Mouse (Mus musculus) inflammation-experienced regulatory T-cells, adult 6 months (primary cell): ENCODE measurements around the gene Aoc1. TPM values are rescaled to one million over a fixed set of nuclear protein-coding genes. Genes with fewer than 3 reads are reported as not detected.

Source experiments
- ATAC-seq: one replicate; pipeline ENCODE4 v1.8.0; 2017
- polyA plus RNA-seq, 3 experiments: library from polyadenylated mRNA; unstranded; fragments of 100-300 nt; shearing (Covaris generic); gene quantifications; one replicate each; pipeline ENCODE4 v1.2.1; 2017

The Aoc1 gene
- polyA plus RNA-seq, 3 experiments from 2014 or later: not detected

DNA sequence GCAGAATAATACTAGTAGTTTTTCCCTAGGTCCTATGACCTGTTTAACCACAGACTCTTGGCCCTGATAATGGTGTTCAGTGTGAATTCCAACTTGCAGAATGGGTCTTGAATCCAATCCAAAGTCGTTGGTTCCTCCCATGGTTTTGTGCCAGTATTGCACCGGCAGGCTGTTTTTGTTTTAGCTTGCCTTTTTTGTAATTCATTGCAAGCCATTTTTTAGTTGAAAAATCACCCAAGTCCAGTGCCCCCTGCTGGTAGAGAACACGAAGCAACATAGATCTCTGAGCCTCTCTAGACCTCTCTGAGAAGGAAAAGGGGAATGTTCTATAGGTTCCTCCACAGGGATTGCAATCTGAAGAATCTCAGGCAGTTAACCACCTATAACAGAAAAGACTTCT lies 39.3 kb downstream of the Aoc1 start:
- ATAC-seq: no peak

DNA sequence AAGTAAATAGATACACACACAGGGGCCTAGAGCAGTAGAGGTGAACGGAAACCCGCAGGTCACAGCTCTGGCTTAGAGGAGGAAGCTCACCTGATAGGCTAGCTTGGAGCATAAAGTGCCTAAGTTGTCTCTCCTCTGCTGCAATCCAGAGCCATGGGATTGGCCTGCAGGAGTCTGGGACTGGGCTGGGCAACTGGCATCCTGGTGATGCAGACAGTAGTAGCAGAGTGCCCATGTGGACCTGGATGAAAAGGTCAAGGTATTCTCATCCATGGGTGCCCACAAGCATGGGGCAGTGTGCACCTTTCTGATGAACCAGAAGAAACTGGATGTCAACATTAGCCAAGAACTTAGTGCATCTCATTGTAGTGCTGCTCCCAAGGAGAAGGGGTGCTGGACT lies 40.9 kb downstream of the Aoc1 start:
- no peak for ATAC-seq

DNA sequence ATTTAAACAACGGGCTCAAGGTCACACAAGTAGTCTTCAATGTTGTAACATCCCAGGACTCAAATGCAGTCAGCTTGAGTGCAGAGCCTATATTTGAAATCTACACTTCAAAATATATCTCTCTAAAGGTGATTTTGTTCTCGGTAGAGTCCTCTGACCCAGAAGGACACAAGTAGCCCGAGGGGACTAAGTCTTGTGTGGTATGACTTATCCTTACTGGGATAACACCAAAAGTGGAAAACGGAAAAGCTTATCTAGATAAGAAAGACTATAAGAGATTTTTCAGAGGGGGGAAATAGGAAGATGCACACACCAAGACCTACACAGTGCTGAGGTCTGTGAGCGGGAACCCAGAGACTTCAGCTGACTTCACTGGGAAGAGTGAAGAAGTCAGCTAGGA lies 56.9 kb downstream of the Aoc1 start, which contains the start of gene 1600015I10Rik:
Gene 1600015I10Rik (plus strand): TSS at position 301 of the 400 bp plus-strand sequence.
- no peak for ATAC-seq

DNA sequence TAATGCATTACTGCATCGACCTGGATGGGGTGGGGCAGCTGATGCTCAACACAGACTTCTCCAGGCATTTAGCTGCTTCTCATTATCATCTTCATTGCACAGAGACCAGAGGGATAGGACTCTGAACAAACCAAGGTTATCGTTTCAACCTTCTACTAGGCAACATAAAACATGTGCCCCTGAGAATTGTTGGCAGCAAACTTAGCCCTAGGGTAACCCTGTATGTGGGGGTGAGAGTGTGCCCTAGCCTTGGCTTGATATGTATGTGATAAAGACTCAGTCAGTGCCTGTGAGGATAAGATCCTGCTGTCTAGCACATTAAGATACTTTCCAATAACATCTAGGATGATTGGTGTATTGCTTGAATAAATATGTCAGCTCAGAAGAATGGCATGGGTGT lies 76.9 kb downstream of the Aoc1 start:
- no peak for ATAC-seq

DNA sequence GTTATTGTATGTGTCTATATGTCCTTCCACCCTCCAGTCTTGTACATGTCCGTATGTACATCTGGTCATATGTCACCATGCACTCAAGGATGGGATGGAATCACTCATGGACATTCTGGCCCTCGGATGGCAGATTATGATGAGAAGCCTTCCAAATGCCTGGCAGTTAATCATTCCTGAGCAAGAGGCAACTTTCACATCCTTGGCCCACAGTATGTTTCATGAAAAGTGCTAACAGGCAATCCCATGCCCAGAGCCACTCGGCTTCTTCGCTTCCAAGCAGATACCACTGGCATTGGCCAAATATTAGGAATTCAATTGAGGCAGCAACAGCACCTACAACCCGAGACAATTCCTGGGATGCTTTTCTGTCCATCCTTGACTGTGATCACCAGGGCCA lies 78.0 kb downstream of the Aoc1 start:
- no peak for ATAC-seq

DNA sequence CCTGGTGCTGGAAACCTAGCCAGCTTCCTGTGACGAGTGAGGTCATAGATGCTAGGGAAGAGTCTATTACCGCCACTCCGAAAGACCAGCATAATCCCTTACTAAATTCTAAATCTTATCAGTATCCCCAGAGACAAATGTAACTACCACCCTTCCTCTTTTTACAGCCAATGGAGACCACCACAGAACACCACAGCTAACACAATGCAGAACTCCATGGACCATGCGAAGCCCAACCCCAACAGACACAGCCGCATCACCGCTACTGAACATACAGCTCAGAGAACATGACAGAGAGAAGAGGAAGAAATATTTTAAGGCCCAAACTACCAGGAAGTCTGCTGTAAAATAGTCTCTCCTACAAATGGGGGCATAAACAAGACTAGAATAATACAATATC lies 78.9 kb downstream of the Aoc1 start:
- ATAC-seq: no peak

DNA sequence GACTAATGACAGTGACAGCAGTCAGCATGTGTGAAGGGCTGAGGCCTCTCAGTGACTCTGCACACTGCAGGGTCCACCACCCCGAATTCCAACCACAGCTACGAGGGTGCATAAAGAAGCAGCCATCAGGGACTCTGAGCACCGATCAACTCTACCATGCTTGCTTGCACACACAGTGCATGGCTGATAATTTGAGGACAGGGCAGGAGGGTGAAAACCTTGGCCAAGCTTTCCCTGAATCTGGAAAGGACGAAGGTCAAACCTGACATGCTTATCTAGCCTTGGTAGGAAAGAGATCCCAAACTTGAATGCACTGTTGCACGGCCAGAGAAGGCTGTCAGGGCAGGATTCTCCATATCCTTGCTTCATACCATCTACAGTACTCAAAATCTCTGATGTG lies 80.5 kb downstream of the Aoc1 start:
- no peak for ATAC-seq

DNA sequence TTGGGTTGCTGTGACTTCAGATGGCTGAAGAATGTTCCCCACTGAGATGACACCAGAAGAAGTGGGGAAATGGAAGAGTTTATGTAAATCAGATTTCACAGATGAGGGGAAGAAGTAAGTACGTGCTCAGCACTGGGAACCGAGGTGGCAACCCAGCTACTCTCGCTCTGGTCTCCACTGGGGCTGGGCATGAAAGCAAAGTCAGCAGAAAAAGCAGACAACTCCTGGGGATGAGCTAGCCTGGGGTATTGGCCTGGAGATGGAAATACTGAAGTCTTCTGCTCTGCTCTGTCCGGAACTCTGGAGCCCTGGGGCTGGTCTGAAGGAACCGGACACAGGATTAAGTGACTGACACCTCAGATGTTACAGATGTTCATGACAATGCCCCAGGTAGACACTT lies 81.5 kb downstream of the Aoc1 start:
- ATAC-seq: no peak

DNA sequence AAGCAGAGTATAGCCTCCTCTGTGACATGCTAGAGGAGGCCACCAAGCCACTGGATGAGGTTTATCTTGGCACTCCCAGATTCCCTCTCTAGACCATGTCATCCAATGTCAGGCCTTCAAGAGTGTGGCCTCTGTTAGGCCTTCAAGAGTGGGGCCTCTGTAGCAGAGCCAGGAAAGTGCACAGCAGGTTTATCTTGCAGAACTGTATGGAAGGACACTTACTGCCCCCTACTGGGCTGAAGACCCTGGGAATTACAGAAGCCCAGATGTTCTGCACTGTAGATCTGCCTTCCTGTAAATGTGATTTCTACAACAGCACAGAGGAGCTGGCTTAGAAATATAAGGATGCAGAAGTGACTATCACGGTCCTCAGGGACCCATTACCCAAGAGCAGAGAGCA lies 82.2 kb downstream of the Aoc1 start:
- no peak for ATAC-seq

DNA sequence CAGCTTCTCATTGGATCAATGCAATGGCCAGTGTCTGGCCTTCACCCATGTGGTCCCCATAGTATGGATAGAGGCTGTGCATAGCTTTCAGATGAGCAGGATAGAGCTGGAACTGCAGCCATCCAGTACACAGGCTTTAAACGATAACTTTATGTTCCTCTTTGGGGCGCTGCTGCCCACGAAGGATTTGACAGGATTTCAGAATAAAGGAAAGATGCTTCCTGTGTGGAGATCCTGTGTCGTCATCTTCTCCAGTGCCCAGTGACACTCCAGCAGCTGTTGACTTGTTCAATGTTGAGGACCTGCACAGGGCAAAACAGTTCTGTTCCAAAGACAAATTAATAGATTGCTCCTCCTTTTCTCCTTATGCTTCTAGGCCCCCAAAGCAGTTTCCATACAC lies 84.1 kb downstream of the Aoc1 start:
- ATAC-seq: no peak

DNA sequence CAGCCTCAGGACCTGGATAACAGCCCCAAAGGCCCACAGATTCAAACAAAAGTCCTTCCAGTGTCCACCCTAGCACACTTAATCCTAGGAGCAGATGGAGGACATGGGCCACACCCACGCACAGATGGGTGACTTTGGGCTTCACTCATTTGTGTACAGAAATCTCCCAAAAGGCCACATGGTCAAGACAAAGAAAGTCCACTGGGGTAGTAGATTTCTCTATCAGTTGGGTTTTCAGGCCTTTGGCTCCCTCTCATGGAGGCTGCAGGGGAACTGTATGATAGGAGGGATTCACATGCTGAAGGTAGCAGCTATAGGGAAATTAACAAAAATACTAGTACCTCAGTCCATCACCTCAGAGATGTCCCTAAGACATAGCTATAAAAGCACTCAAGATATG lies 85.4 kb downstream of the Aoc1 start:
- ATAC-seq: no peak

Other genes starting within 250 kb of the Aoc1 start
- gene AI854703, start 246.1 kb upstream of the Aoc1 start, polyA plus RNA-seq: 1 to 10 TPM in 2 of 3 experiments, under 1 TPM in 1; 0.40 to 2.2 (median 2.1) TPM
- 100 to 1,000 TPM; 134 to 165 (median 146) TPM for gene Gimap8, start 225.7 kb upstream of the Aoc1 start, polyA plus RNA-seq
- 100 to 1,000 TPM; 236 to 293 (median 290) TPM for gene Gimap9, start 196.8 kb upstream of the Aoc1 start, polyA plus RNA-seq
- gene Gimap4, start 188.3 kb upstream of the Aoc1 start, polyA plus RNA-seq: 1,000 to 10,000 TPM; 1,788 to 2,089 (median 1,869) TPM
- 1,000 to 10,000 TPM; 1,024 to 1,390 (median 1,261) TPM for gene Gimap6, start 164.7 kb upstream of the Aoc1 start, polyA plus RNA-seq
- gene Gm28053, start 154.3 kb upstream of the Aoc1 start, polyA plus RNA-seq: 10 to 100 TPM; 58.9 to 85.2 (median 59.9) TPM
- 100 to 1,000 TPM; 458 to 769 (median 564) TPM for gene Gimap7, start 154.3 kb upstream of the Aoc1 start, polyA plus RNA-seq
- gene Gimap1, start 133.8 kb upstream of the Aoc1 start, polyA plus RNA-seq: 100 to 1,000 TPM; 353 to 386 (median 354) TPM
- 100 to 1,000 TPM; 218 to 266 (median 236) TPM for gene Gimap5, start 126.7 kb upstream of the Aoc1 start, polyA plus RNA-seq
- gene Gimap3, start 102.0 kb upstream of the Aoc1 start, polyA plus RNA-seq: 1,000 to 10,000 TPM; 1,096 to 1,768 (median 1,751) TPM
- gene Tmem176a, start 32.0 kb upstream of the Aoc1 start, polyA plus RNA-seq: 10 to 100 TPM; 13.3 to 32.6 (median 28.4) TPM
- 10 to 100 TPM; 28.1 to 42.7 (median 29.5) TPM for gene Tmem176b, start 31.4 kb upstream of the Aoc1 start, polyA plus RNA-seq
- gene 1600015I10Rik, start 57.0 kb downstream of the Aoc1 start, polyA plus RNA-seq: not detected
- gene Doxl2, start 102.1 kb downstream of the Aoc1 start, polyA plus RNA-seq: not detected
- not detected for gene Svs1, start 114.0 kb downstream of the Aoc1 start, polyA plus RNA-seq
- gene Gpnmb, start 163.7 kb downstream of the Aoc1 start, polyA plus RNA-seq: 1 to 10 TPM; 1.2 to 3.5 (median 2.0) TPM
- gene Malsu1, start 200.9 kb downstream of the Aoc1 start, polyA plus RNA-seq: 10 to 100 TPM; 30.8 to 48.9 (median 42.6) TPM